Mouse (Mus musculus) c-Kit-positive CD71-negative TER-119-negative erythroid progenitor cells, embryonic 14.5 days (primary cell): Measurements from ENCODE around the gene Cpa2.

Experiments
- DNase-seq: peaks from one replicate; pipeline ENCODE4 v3.0.0-alpha.2; 2013; ENCODE audit warnings: low read depth

Cpa2 gene

DNA sequence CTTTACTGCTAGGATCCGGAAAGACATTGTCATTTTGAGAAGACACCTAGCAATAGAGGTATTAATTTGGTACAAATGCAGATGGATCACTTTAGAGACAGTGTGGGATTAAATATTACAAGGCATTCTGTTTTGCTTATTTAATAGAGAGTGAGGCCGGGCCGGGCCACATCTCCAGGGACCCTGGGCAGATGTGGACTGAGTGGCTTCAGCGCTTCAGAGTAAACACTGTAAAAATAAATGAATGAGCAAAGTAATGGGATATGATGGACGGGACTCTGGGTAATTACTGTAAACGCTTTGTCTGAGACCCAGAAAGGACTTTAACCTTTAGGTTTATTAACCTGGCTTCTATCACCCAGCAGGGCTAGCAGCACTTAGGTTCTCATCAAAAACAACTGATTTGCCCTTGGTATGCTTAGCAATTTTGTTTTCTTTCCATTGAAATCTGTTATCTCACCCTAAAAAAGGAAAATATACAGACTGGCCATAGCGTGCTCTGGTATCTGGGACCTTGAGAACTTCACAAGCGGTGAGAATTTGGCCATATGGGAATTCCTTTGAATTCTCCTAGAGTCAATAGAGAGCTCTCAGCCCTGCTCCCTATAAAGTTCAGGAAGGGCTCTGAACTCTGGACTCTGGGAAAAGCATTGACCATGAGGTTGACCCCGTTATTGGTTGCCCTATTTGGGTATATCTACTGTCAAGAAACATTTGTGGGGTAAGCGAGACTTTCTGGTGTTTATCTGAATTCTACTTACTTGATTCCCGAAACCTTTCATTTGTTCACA is at the start of gene Cpa2:
Gene Cpa2 (plus strand): TSS at position 574 of the 791 bp plus-strand sequence.
- no peak for DNase-seq

DNA sequence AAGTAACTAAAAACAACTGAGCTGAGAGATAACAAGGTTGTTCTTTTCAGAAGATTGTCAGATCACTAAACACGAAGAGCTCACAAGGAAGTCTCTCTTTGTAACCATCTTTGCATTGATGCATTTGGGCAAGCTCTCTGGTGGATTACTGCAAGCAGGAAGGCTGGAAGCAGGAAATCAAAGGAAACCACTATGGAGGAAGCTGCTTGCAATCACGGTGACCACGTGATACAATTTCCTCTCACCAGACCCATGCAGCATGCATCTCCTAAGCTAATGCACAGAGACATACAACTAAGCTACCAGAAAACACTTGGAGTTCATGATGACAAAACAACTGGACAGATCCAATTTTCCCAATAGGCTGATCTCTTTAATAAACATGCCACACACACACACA is 42.3 kb upstream of the Cpa2 start:
- no peak for DNase-seq

DNA sequence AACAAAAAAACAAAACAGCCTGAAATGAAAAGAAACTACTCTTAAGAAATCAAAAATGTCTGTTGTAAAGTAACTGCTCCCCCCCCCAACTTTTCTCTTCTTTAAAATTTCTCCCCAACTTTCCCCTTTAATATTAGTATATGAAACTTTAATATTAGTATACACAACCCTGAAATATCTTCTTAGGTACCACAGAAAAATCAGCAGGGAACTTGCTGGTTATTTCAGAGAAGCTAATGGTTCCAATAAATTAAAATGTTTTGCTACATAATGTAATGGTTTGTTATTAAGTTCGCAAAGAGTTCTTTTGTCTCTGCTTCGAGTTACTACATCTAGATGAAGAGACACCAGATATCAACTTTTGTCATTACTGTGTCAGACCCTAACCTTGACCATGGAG is 32.6 kb upstream of the Cpa2 start:
- no peak for DNase-seq

DNA sequence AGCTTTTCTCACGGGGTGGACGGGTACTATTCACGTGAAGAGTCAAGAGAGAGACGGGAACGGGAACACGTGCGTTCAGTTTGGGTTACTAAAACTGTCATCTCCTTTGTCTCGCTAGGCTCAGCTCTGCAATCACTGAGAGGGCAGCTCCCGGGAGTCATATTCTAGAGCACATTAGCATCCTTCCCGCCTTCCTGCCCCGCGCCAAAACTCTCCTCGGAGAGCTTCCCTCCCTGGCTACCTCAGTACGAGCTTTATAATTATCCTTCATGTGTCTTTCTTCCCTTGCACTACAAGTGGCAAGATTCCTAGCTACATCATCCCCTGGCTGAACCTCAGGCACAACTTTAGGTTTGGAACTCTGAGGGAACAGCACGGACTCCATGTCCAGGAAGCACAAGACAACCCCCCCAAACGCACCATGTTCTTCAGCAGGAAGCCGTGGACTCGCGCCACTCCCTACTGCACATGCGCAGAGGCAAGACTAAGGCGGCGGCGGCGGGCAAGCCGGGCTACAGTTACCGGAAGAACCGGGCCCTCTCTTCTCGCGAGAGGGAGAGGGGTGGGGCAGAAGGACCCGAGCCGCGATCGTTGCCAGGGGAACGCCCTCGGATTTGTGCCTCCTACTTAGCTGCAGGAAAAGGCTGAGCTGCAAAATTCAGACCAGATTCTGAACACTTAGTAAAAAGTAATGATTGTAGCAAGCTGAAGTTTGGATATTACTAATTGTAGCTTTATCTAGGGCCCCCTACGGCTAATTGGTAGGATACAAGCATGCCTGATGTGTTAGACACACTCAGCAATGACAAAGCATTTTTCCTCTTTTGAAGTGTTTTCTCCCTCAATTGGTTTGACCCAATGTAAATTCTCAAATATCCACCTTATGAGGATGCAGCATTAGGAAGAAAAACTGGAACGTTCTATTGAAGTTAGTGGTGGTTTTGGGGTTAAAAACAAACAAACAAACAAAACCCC is 31.8 kb upstream of the Cpa2 start, which contains the start of the genes Tmem209 and Ssmem1:
Gene Tmem209 (minus strand): TSS at position 519 of the 975 bp plus-strand sequence.
Gene Ssmem1 (plus strand): TSS at position 585 of the 975 bp plus-strand sequence.
- peak; percentile 98 for DNase-seq

DNA sequence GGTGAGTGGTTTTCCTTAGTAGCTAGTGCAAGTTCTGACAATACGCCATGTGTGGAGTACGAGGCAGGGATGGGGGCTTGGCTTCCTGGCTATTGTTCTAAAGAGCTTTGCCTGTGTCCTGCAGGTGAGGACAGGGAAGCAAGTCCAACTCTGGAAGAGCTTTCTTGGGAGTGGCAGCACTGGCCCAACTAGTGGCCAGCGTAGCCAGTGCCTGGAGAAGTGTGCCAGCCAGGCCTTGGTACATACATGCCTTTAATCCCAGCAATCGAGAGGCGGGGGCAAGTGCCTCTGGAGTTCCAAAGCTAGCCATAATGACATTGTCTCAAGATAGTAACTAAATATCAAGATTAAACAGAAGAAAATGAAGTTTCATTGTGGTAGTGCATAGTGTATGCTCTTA is 31.1 kb upstream of the Cpa2 start:
- DNase-seq: no peak

DNA sequence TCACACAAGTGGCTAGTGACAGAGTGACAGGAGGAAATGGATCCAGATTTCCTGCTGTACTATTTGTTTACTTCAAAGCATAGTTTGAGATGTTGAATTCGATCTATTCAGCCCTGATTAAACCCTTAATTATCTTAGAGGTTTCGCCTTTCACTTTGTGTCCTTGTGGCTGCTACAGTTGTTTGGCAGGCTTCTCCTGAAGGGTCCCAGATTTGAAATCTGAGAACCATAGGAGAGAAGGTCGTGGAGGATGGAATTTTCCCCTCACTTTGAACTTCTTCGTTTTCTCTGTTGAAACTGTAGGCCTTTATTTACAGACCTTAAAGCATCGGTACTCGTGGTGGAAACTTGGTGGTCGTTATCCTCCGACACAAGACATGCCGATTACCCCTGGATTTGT is 27.1 kb upstream of the Cpa2 start:
- no peak for DNase-seq

DNA sequence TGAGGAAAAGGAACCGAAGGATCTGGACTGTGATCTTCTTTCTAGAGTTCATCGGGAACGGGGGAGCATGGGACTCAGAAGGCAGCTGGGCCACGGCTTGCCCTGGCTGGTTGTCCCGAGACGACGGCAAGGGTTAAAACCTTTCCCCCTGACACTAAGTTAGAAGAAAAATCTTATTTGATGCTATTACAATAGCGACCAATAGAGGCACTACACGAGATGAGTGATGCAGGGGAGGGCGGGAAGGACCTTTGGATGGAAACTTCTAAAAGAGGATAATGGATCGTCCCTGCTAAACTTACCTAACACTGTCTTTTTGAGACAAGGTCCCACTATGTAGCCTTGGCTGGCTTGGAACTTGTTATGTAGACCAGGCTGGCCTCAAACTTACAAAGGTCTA is 21.0 kb upstream of the Cpa2 start:
- no peak for DNase-seq

DNA sequence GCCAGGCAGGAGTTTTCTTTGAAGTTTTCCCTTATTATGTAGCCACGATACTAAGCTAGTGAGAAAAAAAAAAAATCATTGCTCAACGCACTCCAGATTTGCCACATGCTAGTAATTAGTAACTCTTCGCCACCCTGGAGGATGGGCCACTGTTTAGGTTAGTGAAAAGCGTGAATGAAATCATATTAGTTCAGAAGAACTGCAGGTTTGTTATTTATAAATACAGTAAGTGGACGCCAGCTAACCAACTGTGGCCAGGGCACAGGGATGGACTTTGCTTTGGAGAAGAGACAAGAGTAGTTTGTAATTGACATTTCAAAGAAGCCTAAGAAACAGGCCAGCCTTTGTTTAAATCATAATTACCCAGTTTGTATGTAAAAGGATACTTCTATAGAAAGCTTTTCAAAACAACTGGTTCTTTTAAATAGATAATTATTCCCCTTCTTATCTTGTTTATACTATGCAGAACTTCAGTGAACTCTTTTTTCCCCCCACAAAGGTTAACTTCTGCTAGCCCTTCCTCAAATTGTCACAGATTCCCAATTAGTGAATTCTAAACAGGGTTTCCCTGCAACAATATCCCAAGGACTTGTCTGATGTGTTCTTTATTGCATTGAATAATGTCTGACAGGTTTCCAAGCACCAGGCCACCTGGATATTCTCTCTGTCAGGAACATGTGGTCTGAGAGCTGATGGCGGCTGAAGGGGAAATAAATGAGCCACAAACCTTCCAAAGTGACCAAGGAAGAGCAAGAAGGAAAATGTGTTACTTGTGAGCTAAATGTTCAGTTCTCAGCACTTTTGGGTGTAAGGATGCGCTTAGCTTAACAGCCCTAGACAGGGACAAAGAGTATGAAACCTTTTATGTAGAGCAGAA is 15.7 kb upstream of the Cpa2 start:
- no peak for DNase-seq

DNA sequence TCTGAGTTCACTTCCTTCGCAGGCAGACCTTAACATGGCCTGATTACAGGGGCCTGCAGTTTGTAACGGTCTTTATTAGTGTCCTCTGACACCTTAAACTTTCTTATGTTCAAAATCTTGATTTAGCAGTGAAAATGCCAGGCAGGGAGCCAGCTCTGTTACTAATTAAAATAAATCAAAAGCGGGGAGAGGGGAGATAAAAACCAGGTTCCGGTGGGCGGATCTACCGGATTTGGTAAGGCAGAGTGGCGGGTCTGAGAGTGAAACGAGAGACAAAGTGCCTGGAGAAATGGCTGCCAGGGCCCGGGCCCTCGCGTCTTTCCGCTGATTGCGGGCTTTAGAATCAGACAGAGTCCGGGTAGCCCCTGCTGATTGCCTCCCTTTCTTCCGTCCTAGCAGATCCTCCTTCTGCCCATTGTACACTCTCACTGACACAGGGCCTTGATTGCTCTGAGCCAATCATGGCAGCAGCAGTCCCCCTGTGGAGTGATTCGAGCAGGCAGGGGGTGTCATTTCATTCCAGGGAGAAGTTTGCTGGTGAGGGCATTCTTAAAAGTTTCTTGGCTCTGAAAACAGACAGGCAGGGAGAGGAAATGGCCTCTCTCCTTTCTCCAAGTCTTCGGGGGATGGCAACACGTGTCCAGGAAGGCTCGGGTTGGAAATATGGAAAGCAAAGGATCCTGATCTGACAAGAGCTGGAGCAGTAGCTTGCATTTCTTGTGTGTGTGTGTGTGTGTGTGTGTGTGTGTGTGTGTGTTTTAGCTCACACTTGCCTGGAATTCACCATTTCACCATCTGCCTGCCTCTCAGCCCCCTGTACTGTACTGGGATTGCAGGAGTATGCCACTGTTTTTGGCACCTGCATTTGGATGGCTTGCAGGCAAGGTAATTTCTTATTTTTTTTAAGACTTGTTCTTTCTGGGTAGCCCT is 14.5 kb upstream of the Cpa2 start:
- no peak for DNase-seq

DNA sequence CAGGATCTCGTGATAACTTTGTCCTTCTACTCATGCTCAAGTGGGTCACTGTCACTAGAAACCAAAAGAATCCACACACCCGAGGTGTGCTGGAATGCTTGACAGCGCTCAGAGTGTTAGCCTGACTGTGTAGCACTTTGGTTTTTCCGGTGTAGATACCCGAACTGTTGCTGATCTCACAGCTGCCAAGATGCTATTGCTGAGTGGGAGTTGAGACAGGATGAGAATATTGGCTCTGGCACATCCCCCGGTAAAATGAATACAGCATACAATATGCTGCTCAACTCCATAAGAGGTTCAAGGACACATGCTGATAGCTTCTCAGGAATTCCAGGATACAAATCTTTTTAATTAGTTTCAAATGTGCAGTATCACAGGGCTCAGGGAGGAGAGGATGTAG is 12.6 kb upstream of the Cpa2 start:
- no peak for DNase-seq

DNA sequence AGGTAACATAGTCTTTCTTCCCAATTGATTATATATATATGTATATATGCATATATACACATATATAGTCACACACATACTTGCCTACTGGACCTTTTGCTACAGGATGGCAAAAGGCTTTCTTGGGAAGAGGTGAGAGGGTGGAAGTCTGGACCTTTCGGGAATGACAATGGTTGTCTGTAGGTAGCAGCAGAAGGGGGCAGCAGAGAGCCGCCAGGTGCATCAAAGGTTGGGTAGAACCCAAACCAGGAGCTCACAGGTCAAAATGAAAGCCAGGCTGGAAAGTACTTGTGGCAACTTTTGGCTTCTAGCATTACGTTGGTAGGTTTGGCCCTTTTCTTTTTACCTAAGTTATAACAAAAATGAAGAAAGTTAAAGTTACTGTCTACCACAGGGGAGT is 6.0 kb upstream of the Cpa2 start:
- DNase-seq: no peak

DNA sequence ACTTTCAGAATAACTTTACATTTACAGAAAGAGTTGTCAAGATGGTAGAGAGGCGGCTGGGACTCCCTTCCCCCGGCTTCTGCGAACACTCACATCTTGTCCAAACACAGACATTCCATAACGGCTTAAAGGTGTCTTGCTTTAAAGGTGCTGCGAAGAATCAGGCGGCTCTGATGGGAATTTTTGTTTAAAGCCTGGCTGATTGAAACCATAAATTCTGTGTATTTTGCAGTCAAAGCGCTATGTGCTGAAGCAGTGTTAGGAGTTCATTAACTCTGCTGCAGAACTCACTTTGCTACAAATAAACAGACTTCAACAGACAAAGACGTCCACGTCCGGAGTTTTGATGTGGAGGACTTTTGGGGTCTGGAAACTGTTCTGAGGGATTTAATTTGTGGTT is 3.1 kb upstream of the Cpa2 start:
- no peak for DNase-seq

DNA sequence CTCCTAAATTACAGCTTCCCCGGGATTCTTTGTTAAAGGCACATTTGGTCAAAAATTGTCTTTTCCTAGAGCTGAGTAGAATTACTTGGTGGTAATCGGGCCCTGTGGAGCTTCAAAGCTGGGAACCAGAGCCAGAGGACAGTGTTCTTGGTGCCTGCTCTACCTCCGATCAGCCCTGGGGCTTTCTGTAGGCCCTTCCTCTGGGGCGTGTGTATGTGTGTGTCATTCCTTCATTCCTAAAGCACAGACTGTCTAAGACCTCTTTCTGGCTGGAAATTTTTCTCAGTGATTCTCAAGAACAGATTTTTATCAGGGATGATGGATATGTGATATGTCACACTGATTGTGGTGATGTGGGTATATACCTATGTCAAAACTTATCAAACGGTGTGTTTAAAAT is 2.6 kb upstream of the Cpa2 start:
- DNase-seq: no peak

DNA sequence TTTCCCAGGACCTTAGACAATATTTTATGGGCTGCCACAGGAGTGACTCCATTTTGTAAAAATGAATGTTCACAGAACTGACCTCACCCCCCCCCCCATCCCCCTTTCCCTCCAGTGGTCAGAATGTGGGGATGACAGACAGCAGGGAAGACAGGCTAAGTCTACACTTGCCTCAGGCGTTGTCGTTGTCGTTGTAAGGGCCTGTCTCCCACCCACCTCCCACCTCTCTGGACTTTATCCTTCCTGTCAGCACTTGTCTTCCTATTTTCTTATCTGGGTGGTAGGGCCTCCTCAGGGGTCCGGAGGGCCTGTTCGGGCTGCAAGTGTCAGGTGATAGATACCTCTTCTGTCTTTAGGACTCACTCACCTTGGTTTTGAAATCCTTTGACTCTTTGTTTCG is 895 bp downstream of the Cpa2 start:
- DNase-seq: no peak

DNA sequence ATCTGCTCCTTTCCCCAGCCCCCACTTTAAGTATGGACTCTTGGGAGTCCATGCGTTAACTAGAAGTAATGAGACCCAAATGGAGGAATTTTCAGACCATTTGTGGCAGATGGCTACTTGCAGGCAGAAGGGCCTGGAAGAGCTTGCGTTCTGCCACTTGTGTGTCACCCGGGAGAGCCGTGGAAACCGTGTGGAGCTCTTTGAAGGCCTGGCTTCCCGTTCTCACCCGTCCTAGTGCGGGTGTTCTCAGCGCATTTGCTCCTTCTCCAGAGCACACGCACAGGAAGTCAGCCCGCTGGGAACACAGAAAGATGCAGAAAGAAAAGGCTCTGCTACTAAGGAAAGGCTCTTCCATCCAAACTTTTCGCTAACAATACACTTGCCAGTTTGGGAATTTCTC is 1.7 kb downstream of the Cpa2 start:
- no peak for DNase-seq

DNA sequence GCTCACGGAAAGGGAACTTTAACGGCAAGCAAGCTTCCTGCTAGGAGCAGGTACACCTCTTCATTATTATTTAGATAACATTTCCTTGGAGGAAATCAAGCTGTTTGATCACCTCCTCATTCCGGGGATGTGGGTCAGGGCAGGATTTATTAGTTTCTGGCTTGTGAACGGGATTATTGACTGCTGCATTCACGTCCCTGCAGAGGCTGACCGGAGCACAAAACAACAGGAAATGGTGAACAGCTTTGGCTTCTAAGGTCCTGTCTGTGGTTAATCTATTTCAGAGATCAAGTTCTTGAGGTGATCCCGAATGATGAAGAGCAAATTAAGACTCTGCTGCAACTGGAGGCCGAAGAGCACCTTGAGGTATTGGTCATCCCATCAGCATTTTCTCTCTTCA is 2.5 kb downstream of the Cpa2 start:
- DNase-seq: no peak

DNA sequence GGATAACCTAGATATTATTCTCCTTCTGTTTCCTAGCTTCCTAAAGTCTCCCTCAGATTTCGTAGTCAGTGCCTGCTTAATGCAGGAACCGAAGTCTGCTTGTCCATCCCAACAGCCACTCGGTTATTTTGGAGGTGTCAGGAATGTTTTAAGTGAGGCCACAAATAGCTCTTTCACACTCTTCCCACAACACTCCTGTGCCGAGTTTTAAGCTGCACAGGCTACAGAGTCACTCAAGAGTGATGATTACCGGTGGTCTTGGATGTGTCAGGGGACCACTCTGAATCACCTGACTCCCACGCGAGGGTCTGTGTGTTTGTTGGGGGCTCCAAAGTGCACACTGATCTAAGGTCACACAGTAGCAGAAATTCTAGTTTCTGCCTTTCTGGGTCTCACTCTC is 4.3 kb downstream of the Cpa2 start:
- no peak for DNase-seq

DNA sequence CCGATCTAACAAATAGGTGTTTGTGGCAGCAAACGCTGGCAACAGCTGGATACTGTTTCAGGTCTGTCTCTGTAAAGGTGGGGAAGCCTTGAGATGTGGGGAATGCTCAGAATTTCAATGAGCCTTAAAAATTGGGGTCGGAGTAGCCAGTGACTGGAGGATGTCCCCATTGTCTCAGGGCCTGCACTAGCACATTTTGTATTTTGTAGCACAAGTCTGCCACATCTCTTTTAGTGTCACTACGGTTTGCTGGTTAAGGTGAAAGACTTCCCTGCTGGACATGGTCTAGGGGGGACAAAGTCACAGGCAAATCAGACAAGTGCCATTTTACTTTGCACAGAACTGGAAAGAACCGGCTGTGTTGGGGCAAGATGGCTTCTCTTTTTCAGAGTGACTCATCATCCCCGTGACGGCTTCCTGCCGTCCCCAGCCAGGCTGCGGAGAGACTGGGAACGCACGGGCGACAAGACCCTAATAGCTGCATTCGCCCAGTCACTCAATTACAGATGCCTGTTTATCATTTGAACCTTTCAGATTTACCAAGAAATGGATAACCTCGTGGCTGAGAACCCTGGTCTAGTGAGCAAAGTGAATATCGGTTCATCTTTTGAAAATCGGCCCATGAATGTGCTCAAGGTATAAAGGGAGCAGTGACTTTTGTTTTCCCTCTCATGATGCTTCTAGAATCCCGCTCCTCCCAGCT is 5.3 kb downstream of the Cpa2 start:
- peak; percentile 33 for DNase-seq

DNA sequence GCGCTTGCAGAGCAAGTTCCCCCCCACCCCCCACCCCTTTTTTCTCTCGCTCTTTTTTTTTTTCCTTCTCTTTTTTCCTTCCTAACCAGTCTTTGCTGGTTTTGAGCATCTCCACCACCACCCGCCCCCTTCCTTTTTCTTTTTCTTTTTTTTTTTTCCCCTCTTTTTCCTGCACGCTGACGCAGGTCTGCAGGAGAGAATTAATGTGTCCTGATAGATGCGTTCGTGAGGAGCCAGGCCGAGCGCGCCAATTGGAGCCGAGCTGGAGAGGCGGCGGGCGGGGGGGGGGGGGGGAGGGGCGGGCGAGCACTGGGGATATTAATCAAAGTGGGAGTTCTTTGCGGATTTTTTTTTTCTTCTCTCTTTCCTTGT is 5.9 kb downstream of the Cpa2 start:
- DNase-seq: no peak

DNA sequence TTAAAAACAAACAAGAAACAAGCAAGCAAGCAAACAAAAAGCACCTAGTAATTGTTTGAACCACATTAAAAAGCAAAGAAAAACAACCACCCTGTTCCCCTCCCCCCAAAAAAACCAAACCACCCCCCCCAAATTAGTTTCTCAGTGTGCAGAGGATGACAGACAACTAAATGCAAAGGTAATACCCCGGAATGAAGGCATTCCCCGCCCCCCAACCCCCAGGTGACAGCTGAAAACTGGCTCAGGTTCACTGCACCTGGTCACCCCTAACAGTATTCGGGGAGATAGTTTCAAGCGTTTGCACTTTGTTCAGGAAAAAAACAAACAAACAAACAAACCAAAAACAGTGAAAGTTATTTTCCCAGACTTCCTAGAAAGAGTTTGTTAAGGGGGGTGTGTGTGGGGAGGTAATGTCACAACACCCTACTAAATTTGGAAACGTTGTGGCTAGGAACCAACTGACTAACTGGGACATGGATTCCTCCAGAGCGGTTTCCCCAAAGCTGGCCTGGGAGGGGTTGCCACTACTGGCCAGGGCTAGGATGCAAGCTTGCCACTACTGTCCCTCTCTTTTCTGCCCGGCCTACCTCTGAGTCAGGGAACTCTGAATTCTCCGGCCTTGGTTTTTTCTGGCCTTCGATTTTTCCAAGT is 6.4 kb downstream of the Cpa2 start:
- no peak for DNase-seq
